Mouse (Mus musculus): ENCODE measurements around the gene Elk3.

GRCm38 (mm10) chr10:93242861-93243260, 68.1 kb downstream of the Elk3 start:
- no peak for TF ChIP-seq POLR2A (IDR thresholded peaks at IDR 0.05; ENCODE audit: insufficient read depth, low read depth, low read length)
- no peak for TF ChIP-seq CTCF (IDR thresholded peaks at IDR 0.05)
